Mouse (Mus musculus): ENCODE data around the gene Nat8l. TPM values are rescaled to one million over a fixed set of nuclear protein-coding genes. Genes with fewer than 3 reads are reported as not detected.

Gene Nat8l
- total RNA-seq, 2 experiments from 2014 or later = 1.5 to 3.7 TPM

GRCm38 (mm10) chr5:34002636-34003035 is 6.9 kb downstream of the Nat8l start:
- no peak for DNase-seq

- no peak for DNase-seq
Observed at GRCm38 (mm10) chr5:34004618-34005017, 8.8 kb downstream of the Nat8l start.

GRCm38 (mm10) chr5:34006832-34007231 is 11.0 kb downstream of the Nat8l start:
- DNase-seq = no peak

GRCm38 (mm10) chr5:34007392-34007941 is 11.7 kb downstream of the Nat8l start:
- DNase-seq = no peak

- DNase-seq = no peak
Observed at GRCm38 (mm10) chr5:34014652-34015051, 18.9 kb downstream of the Nat8l start.

- DNase-seq = no peak
Observed at GRCm38 (mm10) chr5:34018968-34019367, 23.2 kb downstream of the Nat8l start.

- DNase-seq = no peak
Observed at GRCm38 (mm10) chr5:34030101-34030500, 34.3 kb downstream of the Nat8l start.

GRCm38 (mm10) chr5:34031022-34031421 is 35.2 kb downstream of the Nat8l start:
- no peak for DNase-seq

GRCm38 (mm10) chr5:34032520-34032919 is 36.7 kb downstream of the Nat8l start:
- peak; percentile 6 to 9 for DNase-seq

Other genes starting within 250 kb of the Nat8l start
- gene Letm1, start 213.2 kb upstream of the Nat8l start, total RNA-seq (2021) = 100 to 1,000 TPM; 141 to 143 TPM
- gene Nsd2, start 175.3 kb upstream of the Nat8l start, total RNA-seq (2021) = 10 to 100 TPM; 22.2 to 22.8 TPM
- 1 to 10 TPM; 9.0 to 9.1 TPM for gene Nelfa, start 59.6 kb upstream of the Nat8l start, total RNA-seq (2021)
- gene Gm1673, start 12.6 kb upstream of the Nat8l start, total RNA-seq (2021) = 1 to 10 TPM; 3.3 to 4.0 TPM
- gene Poln, start 173.5 kb downstream of the Nat8l start, total RNA-seq (2021) = 10 to 100 TPM; 10.9 to 13.0 TPM
- gene Haus3, start 173.5 kb downstream of the Nat8l start, total RNA-seq (2021) = 1 to 10 TPM; 5.3 TPM
- 10 to 100 TPM; 68.7 to 77.8 TPM for gene Mxd4, start 191.7 kb downstream of the Nat8l start, total RNA-seq (2021)

Data from heart, adult 18-20 months (tissue).